Mouse (Mus musculus): Measurements from ENCODE around the gene Irf8. TPM values are rescaled to one million over a fixed set of nuclear protein-coding genes. Genes with fewer than 3 reads are reported as not detected.
A peak's percentile ranks its signal among the peaks of the same experiment; 100 is the strongest.

The Irf8 gene
- total and polyA plus RNA-seq, 3 experiments, result 0.05 to 0.07 TPM; not detected in 1

- DNase-seq (ENCODE audit: low spot score), result no peak
- TF ChIP-seq POLR2AphosphoS5 (IDR thresholded peaks at IDR 0.05; ENCODE audit: insufficient replicate concordance, low read depth, low read length) (no peak), GATA1 (IDR thresholded peaks at IDR 0.05; ENCODE audit: borderline replicate concordance, low read length) (no peak), TAL1 (conservative IDR thresholded peaks at IDR 0.05; ENCODE audit: low read depth, low read length) (no peak), CTCF (IDR thresholded peaks at IDR 0.05; ENCODE audit: low read depth, low read length) (no peak), GATA2 (IDR thresholded peaks at IDR 0.05; ENCODE audit: borderline replicate concordance, low read depth, low read length) (no peak)
- no peak overlapping the region for H3K4me3 ChIP-seq (ENCODE audit: low read depth, low read length)
- no peak for ATAC-seq (ENCODE audit: extremely low read depth, insufficient number of reproducible peaks, low FRiP score, poor library complexity, severe bottlenecking)
- H3K27me3 ChIP-seq (ENCODE audit: insufficient read depth, low read length), result no peaks in the 10 kb centered on the region
- peaks cover 91% of the 10 kb centered on the region for H3K9me3 ChIP-seq (replicated peaks)
- H3K4me1 ChIP-seq (ENCODE audit: insufficient read depth, low read depth, low read length), result no peaks in the 10 kb centered on the region
- H3K36me3 ChIP-seq (replicated peaks), result no peaks in the 10 kb centered on the region
Observed at GRCm38 (mm10) chr8:120750616-120751015, 14.5 kb downstream of the Irf8 start.

- no peak for TF ChIP-seq GATA1 (IDR thresholded peaks at IDR 0.05; ENCODE audit: borderline replicate concordance, low read length)
- TF ChIP-seq GATA2 (IDR thresholded peaks at IDR 0.05; ENCODE audit: borderline replicate concordance, low read depth, low read length), result no peak
- no peak for TF ChIP-seq TAL1 (conservative IDR thresholded peaks at IDR 0.05; ENCODE audit: low read depth, low read length)
- TF ChIP-seq CTCF (IDR thresholded peaks at IDR 0.05; ENCODE audit: low read depth, low read length), result no peak
- no peak for TF ChIP-seq POLR2AphosphoS5 (IDR thresholded peaks at IDR 0.05; ENCODE audit: insufficient replicate concordance, low read depth, low read length)
- Histone ChIP-seq H3K27me3 (ENCODE audit: insufficient read depth, low read length) (no peaks in the 10 kb centered on the region), H3K4me3 (ENCODE audit: low read depth, low read length) (peak overlapping the region; percentile 1; the same call in 1 of the 2 replicates), H3K36me3 (replicated peaks) (no peaks in the 10 kb centered on the region), H3K9me3 (replicated peaks) (peaks cover 91% of the 10 kb centered on the region), H3K4me1 (ENCODE audit: insufficient read depth, low read depth, low read length) (no peaks in the 10 kb centered on the region)
- ATAC-seq (ENCODE audit: extremely low read depth, insufficient number of reproducible peaks, low FRiP score, poor library complexity, severe bottlenecking), result no peak
- DNase-seq (ENCODE audit: low spot score), result no peak
Observed at GRCm38 (mm10) chr8:120751226-120752081, 15.3 kb downstream of the Irf8 start.

DNA sequence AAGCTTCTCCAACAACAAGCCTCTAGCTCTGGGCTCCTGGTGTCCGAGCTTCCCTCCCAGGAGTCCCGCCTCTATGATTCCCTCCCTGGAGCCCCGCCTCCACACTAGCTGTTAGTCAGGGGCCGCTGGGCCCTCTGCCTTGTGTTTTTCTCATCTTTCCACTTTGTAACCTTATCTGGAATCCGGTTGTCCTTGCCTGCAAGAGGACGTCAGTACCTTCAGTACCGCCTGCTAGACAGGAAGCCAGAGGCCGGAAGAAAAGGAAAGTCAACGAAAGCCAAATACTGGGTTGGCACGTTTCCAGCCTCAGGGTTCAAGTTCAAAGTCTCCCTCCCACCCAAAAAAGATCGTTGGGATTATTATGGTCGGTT lies 15.9 kb downstream of the Irf8 start:
- no peaks in the 10 kb centered on the region for H3K27me3 ChIP-seq (ENCODE audit: insufficient read depth, low read length)
- H3K36me3 ChIP-seq (replicated peaks), result no peaks in the 10 kb centered on the region
- ATAC-seq (ENCODE audit: extremely low read depth, insufficient number of reproducible peaks, low FRiP score, poor library complexity, severe bottlenecking) (no peak), DNase-seq (ENCODE audit: low spot score) (no peak)
- TF ChIP-seq CTCF (IDR thresholded peaks at IDR 0.05; ENCODE audit: low read depth, low read length) (no peak), GATA2 (IDR thresholded peaks at IDR 0.05; ENCODE audit: borderline replicate concordance, low read depth, low read length) (no peak), POLR2AphosphoS5 (IDR thresholded peaks at IDR 0.05; ENCODE audit: insufficient replicate concordance, low read depth, low read length) (no peak), GATA1 (IDR thresholded peaks at IDR 0.05; ENCODE audit: borderline replicate concordance, low read length) (no peak), TAL1 (conservative IDR thresholded peaks at IDR 0.05; ENCODE audit: low read depth, low read length) (no peak)
- peaks cover 86% of the 10 kb centered on the region for H3K9me3 ChIP-seq (replicated peaks)
- H3K4me3 ChIP-seq (ENCODE audit: low read depth, low read length), result peak overlapping the region; percentile 1; the same call in 1 of the 2 replicates
- H3K4me1 ChIP-seq (ENCODE audit: insufficient read depth, low read depth, low read length), result no peaks in the 10 kb centered on the region

- no peaks in the 10 kb centered on the region for H3K27me3 ChIP-seq (ENCODE audit: insufficient read depth, low read length)
- H3K36me3 ChIP-seq (replicated peaks), result no peaks in the 10 kb centered on the region
- TF ChIP-seq POLR2AphosphoS5 (IDR thresholded peaks at IDR 0.05; ENCODE audit: insufficient replicate concordance, low read depth, low read length), result no peak
- TF ChIP-seq TAL1 (conservative IDR thresholded peaks at IDR 0.05; ENCODE audit: low read depth, low read length), result no peak
- no peak for TF ChIP-seq GATA2 (IDR thresholded peaks at IDR 0.05; ENCODE audit: borderline replicate concordance, low read depth, low read length)
- TF ChIP-seq GATA1 (IDR thresholded peaks at IDR 0.05; ENCODE audit: borderline replicate concordance, low read length), result no peak
- no peak for TF ChIP-seq CTCF (IDR thresholded peaks at IDR 0.05; ENCODE audit: low read depth, low read length)
- no peak for ATAC-seq (ENCODE audit: extremely low read depth, insufficient number of reproducible peaks, low FRiP score, poor library complexity, severe bottlenecking)
- DNase-seq (ENCODE audit: low spot score), result no peak
- no peaks in the 10 kb centered on the region for H3K4me1 ChIP-seq (ENCODE audit: insufficient read depth, low read depth, low read length)
- H3K4me3 ChIP-seq (ENCODE audit: low read depth, low read length), result no peak overlapping the region; the same call in 1 of the 2 replicates
- peaks cover 84% of the 10 kb centered on the region for H3K9me3 ChIP-seq (replicated peaks)
Observed at GRCm38 (mm10) chr8:120753476-120753875, 17.3 kb downstream of the Irf8 start.

DNA sequence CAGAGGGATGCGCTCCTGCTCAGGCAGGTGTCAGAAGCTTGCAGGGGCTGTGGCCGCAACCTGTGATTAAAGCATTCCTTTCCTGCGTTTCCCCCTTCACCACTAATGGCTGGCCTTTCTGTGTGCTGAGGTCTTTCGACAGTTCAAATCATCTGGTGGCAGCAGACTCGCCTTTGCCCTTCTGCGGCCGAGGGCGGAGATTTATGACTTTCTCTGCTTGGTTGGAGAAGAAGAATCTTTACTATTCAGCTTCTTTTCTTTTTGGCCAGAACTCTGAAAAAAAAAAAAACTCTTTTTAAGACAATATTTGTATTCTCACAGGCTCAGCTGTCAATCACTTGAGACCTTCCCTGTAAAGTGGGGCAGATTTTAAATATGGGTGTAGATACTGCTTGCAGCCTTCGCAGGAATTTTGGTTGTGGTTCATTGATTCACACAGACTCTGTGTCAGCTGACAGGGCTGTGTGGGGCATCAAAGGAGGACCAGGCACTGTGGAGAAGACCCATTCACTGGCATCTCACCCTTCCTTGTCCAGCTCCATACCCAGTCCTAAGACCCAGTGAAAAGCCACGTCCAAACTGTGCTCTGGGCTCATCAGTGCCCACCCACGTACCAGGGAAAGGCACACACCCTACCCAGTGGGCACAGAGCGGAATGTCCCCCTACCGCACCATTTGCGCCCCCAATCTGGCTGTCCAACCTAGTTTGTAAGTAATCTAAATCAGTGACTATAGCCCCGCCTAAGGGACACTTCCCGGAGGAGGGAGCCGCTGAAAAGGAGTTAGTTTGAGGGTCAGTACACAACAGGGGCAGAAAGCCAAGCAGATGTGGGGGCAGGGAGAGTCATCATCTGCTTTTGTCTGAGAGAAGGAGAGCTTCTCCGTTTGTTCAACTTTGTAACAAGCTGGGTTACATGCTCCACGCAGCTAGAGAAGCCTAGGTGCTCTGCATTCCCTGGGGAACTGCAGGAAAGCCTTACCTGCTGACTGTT lies 19.4 kb downstream of the Irf8 start:
- H3K4me1 ChIP-seq (ENCODE audit: insufficient read depth, low read depth, low read length), result no peaks in the 10 kb centered on the region
- H3K9me3 ChIP-seq (replicated peaks), result peaks cover 84% of the 10 kb centered on the region
- no peaks in the 10 kb centered on the region for H3K27me3 ChIP-seq (ENCODE audit: insufficient read depth, low read length)
- no peak for ATAC-seq (ENCODE audit: extremely low read depth, insufficient number of reproducible peaks, low FRiP score, poor library complexity, severe bottlenecking)
- DNase-seq (ENCODE audit: low spot score), result no peak
- TF ChIP-seq TAL1 (conservative IDR thresholded peaks at IDR 0.05; ENCODE audit: low read depth, low read length) (no peak), GATA2 (IDR thresholded peaks at IDR 0.05; ENCODE audit: borderline replicate concordance, low read depth, low read length) (no peak), CTCF (IDR thresholded peaks at IDR 0.05; ENCODE audit: low read depth, low read length) (no peak), POLR2AphosphoS5 (IDR thresholded peaks at IDR 0.05; ENCODE audit: insufficient replicate concordance, low read depth, low read length) (no peak), GATA1 (IDR thresholded peaks at IDR 0.05; ENCODE audit: borderline replicate concordance, low read length) (no peak)
- H3K4me3 ChIP-seq (ENCODE audit: low read depth, low read length), result no peak overlapping the region
- no peaks in the 10 kb centered on the region for H3K36me3 ChIP-seq (replicated peaks)
